Mouse (Mus musculus): ENCODE measurements around the gene Gnl2. TPM values are rescaled to one million over a fixed set of nuclear protein-coding genes. Genes with fewer than 3 reads are reported as not detected.
A peak's percentile ranks its signal among the peaks of the same experiment; 100 is the strongest.

The Gnl2 gene
- total RNA-seq, 2 experiments from 2014 or later, result 52.6 to 70.9 TPM

- intact Hi-C loops (cut with DNase I), result loop anchor here (2.0 to 10.0 kb wide), 2 partner anchors 18 to 262 kb away; partner anchors contain the start of genes Meaf6 and Mtf1
- peak; percentile 93 to 95 for DNase-seq (ENCODE audit: low spot score in 2 of 2)
These were observed 50.3 kb downstream of the Gnl2 start, which contains the start of gene Snip1 for GRCm38 (mm10) chr4:125066490-125067370. Gene Snip1 (plus strand): TSS chr4:125066672.

GRCm38 (mm10) chr4:125077700-125078099 lies 61.3 kb downstream of the Gnl2 start:
- intact Hi-C loops (cut with DNase I), result no loop called here
- DNase-seq (ENCODE audit: low spot score in 2 of 2), result no peak

GRCm38 (mm10) chr4:125078698-125079097 lies 62.3 kb downstream of the Gnl2 start:
- no peak for DNase-seq (ENCODE audit: low spot score in 2 of 2)
- intact Hi-C loops (cut with DNase I), result no loop called here

- intact Hi-C loops (cut with DNase I), result loop anchor here (2.0 kb wide), 1 partner anchor 18 kb away; the partner anchor contains the start of gene Snip1
- peak; percentile 92 to 94 for DNase-seq (ENCODE audit: low spot score in 2 of 2)
These were observed 68.3 kb downstream of the Gnl2 start, which contains the start of gene Meaf6 for GRCm38 (mm10) chr4:125084403-125085345. Gene Meaf6 (plus strand): TSS chr4:125085134.

GRCm38 (mm10) chr4:125085346-125085841 lies 69.0 kb downstream of the Gnl2 start:
- DNase-seq (ENCODE audit: low spot score in 2 of 2), result peak; percentile 68 to 81
- intact Hi-C loops (cut with DNase I), result loop anchor here (2.0 kb wide), 1 partner anchor 19 kb away; the partner anchor contains the start of gene Snip1

- DNase-seq (ENCODE audit: low spot score in 2 of 2), result no peak
- intact Hi-C loops (cut with DNase I), result no loop called here
These were observed 76.6 kb downstream of the Gnl2 start for GRCm38 (mm10) chr4:125093031-125093430.

- no peak for DNase-seq (ENCODE audit: low spot score in 2 of 2)
- intact Hi-C loops (cut with DNase I), result no loop called here
These were observed 79.7 kb downstream of the Gnl2 start for GRCm38 (mm10) chr4:125096066-125096465.

GRCm38 (mm10) chr4:125097412-125097811 lies 81.0 kb downstream of the Gnl2 start:
- DNase-seq (ENCODE audit: low spot score in 2 of 2), result no peak
- intact Hi-C loops (cut with DNase I), result no loop called here

GRCm38 (mm10) chr4:125099458-125099857 lies 83.1 kb downstream of the Gnl2 start:
- intact Hi-C loops (cut with DNase I), result loop anchor here (2.0 kb wide), 1 partner anchor 157 kb away; no protein-coding TSS in a partner anchor
- DNase-seq (ENCODE audit: low spot score in 2 of 2), result peak; percentile 76 to 80

- no peak for DNase-seq (ENCODE audit: low spot score in 2 of 2)
These were observed 84.9 kb downstream of the Gnl2 start for GRCm38 (mm10) chr4:125101334-125101733.

More at GRCm38 (mm10) chr4:125101334-125101733, 84.9 kb downstream of the Gnl2 start:
- intact Hi-C loops (cut with DNase I), result no loop called here

Other genes with a start within 250 kb of the Gnl2 start
- 10 to 100 TPM; 20.8 to 28.1 TPM for gene Mtf1, start 214.5 kb upstream of the Gnl2 start, total RNA-seq (2021)
- 10 to 100 TPM; 31.4 to 35.2 TPM for gene Yrdc, start 165.9 kb upstream of the Gnl2 start, total RNA-seq (2021)
- 10 to 100 TPM; 75.1 to 84.6 TPM for gene 1110065P20Rik, start 165.4 kb upstream of the Gnl2 start, total RNA-seq (2021)
- gene Maneal, start 154.4 kb upstream of the Gnl2 start, total RNA-seq (2021), result 10 to 100 TPM; 48.4 to 58.0 TPM
- 10 to 100 TPM; 40.4 to 67.2 TPM for gene Epha10, start 135.7 kb upstream of the Gnl2 start, total RNA-seq (2021)
- 10 to 100 TPM; 17.6 to 20.8 TPM for gene 9930104L06Rik, start 79.5 kb upstream of the Gnl2 start, total RNA-seq (2021)
- 1 to 10 TPM; 1.4 to 1.5 TPM for gene Cdca8, start 77.3 kb upstream of the Gnl2 start, total RNA-seq (2021)
- 10 to 100 TPM; 14.2 to 16.7 TPM for gene Rspo1, start 30.2 kb upstream of the Gnl2 start, total RNA-seq (2021)
- under 1 TPM in 1 of 2 experiments, not detected in 1; 0.30 TPM for gene Dnali1, start 49.1 kb downstream of the Gnl2 start, total RNA-seq (2021)
- gene Snip1, start 50.1 kb downstream of the Gnl2 start, total RNA-seq (2021), result 10 to 100 TPM; 13.6 to 14.2 TPM
- 100 to 1,000 TPM; 123 to 140 TPM for gene Meaf6, start 68.5 kb downstream of the Gnl2 start, total RNA-seq (2021)
- gene Zc3h12a, start 111.3 kb downstream of the Gnl2 start, total RNA-seq (2021), result under 1 TPM; 0.54 to 0.70 TPM